Mouse (Mus musculus): ENCODE results near the gene Prune1. TPM values are rescaled to one million over a fixed set of nuclear protein-coding genes. Genes with fewer than 3 reads are reported as not detected.

The Prune1 gene
- polyA plus RNA-seq, 1 experiment from 2014 or later: 63.8 TPM

DNA sequence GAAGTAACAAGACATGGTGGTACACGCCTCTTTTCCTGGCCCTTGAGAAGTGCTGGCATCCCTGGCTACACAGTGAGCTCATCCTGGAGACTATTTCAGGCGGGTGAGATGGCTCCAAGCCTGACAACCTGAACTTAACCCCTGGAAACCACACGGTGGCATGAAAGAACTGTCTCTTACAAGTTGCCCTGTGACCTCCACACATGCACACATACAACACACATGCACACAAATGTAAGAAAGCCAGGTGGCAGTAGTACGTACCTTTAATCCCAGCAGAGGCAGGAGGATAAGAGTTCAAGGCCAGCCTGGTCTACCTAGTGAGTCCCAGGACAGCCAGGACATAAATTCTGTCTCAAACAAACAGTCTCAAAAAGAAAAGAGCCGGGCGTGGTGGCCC lies 42.9 kb downstream of the Prune1 start:
- no peaks in the 10 kb centered on the region for H3K9me3 ChIP-seq (ENCODE audit: control insufficient read depth, low read length)
- WGBS: 92% methylated on average over 6 of the region's 6 CpGs
- no peak for ATAC-seq (ENCODE audit: low FRiP score)

DNA sequence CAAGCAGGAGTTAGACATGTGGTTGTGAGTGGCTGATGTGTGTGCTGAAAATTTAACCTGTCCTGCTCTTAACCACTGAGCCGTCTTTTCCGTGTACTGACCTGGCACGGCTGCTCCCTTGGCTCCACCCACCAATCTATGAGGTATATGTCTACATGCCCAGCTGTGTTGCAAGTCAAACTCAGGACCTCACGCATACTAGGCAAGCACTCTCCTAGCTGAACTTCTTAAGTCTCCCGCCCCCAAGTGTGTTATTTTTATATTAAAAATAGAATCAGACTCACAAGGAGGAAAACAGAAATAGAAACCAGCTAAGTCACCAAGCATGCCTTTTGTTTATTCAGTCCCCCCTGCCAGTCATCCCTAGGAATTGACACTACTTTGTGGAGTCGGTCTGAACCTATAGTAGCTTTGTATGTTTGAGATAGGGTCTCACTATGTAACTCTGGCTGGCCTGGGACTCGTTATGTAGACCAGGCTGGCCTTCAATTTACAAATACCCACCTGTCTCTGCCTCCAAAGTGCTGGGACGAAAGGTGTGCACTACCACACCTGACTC lies 44.3 kb downstream of the Prune1 start:
- Histone ChIP-seq H3K9ac (no peak overlapping the region), H3K4me3 (replicated peaks; ENCODE audit: low read length) (no peak overlapping the region), H3K4me2 (replicated peaks) (no peak overlapping the region), H3K9me3 (ENCODE audit: control insufficient read depth, low read length) (no peaks in the 10 kb centered on the region), H3K27ac (no peak overlapping the region), H3K36me3 (replicated peaks; ENCODE audit: control insufficient read depth, insufficient read depth) (peaks cover 64% of the 10 kb centered on the region), H3K4me1 (replicated peaks; ENCODE audit: control insufficient read depth, insufficient read depth, low read length) (no peaks in the 10 kb centered on the region), H3K27me3 (ENCODE audit: control insufficient read depth, insufficient read depth, low read length) (no peaks in the 10 kb centered on the region)
- no peak for DNase-seq (ENCODE audit: low spot score)
- WGBS: 91% methylated on average over 8 of the region's 8 CpGs
- ATAC-seq (ENCODE audit: low FRiP score): no peak

More for the DNA sequence above, 42.9 kb downstream of the Prune1 start:
- Histone ChIP-seq H3K36me3 (replicated peaks; ENCODE audit: control insufficient read depth, insufficient read depth) (peaks cover 50% of the 10 kb centered on the region), H3K27ac (no peak overlapping the region), H3K9ac (no peak overlapping the region), H3K4me1 (replicated peaks; ENCODE audit: control insufficient read depth, insufficient read depth, low read length) (no peaks in the 10 kb centered on the region), H3K4me3 (replicated peaks; ENCODE audit: low read length) (no peak overlapping the region), H3K4me2 (replicated peaks) (no peak overlapping the region), H3K27me3 (ENCODE audit: control insufficient read depth, insufficient read depth, low read length) (no peaks in the 10 kb centered on the region)
- no peak for DNase-seq (ENCODE audit: low spot score)

DNA sequence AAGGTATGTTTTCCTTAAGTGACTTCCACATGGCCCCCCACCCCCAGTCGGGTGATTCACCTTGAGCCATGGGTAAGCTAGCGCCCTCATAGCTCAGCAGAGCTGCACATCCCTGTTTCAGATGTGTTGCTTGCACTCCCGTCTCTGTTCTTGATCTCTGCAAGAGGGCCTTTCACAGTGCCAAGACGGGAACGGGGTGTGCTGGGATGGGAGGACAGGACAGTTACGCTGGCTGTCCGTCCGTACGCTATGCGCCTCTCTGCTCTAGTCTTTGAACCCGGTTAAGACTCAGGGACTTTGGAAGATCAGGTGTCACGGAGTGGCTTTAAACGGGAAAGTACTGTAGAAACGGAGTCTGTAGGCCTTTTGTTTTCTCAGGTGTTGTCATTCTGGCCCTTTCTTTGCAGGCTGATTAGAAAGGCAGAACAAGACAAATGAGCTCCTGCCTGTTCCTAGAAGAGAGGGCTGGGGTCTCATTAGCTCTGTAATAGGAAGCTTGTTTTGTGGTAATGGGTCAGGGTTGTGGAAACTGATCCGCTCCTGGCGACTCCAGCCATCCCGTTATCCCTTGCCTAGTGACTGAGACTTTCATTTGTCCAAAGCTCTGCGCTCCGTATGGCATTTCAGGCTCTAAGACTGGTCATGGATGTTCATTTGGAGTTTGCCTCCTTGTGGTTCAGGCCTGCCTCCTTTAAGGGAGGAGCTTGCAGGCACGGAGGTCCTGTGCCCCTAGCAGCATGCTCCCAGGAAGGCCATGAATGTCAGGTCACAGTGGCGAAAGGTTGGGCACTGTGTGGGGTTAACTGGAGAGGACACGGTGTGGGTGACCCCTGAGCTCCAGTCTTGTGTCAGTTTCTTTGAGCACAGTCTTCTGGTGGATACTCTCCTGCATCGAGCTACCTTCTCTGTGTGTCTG lies 46.2 kb downstream of the Prune1 start:
- Histone ChIP-seq H3K27me3 (ENCODE audit: control insufficient read depth, insufficient read depth, low read length) (no peaks in the 10 kb centered on the region), H3K4me3 (replicated peaks; ENCODE audit: low read length) (no peak overlapping the region), H3K36me3 (replicated peaks; ENCODE audit: control insufficient read depth, insufficient read depth) (peaks cover 76% of the 10 kb centered on the region), H3K9ac (no peak overlapping the region), H3K4me1 (replicated peaks; ENCODE audit: control insufficient read depth, insufficient read depth, low read length) (peaks cover 14% of the 10 kb centered on the region), H3K4me2 (replicated peaks) (no peak overlapping the region), H3K9me3 (ENCODE audit: control insufficient read depth, low read length) (no peaks in the 10 kb centered on the region), H3K27ac (no peak overlapping the region)
- no peak for DNase-seq (ENCODE audit: low spot score)
- ATAC-seq (ENCODE audit: low FRiP score): no peak
- WGBS: 77% methylated on average over 23 of the region's 23 CpGs

DNA sequence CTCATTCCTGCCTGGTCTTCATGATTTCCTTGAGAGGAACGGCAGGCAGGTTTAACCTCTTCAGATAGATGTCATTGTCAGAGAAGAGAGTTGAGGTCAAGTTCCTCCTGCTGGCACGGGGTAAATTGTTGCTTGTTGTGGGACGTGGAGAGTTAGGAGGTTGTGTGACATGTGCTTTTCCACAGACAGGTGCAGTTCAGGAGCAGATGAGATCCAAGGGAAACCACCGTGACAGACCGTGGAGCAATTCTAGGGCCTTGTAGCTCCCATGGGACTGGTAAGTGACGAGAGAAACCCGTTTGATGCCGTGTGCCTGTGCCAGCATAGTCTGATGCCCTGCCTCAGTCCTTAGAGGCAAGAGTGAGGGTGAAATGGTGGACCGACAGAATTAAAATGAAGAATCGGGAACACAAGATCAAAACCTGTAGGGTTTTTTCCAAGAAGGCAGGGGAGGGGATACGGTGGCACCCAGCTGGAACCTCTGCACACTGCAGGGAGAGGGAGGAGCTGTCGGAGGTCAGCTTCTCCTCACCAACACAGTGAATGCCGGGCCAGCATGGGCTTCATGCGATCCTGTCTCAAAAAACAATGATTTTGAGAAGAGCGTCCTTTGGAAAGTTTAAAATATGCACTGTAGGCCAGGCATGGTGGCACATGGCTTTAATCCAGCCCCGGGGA lies 48.4 kb downstream of the Prune1 start:
- H3K4me1 ChIP-seq (replicated peaks; ENCODE audit: control insufficient read depth, insufficient read depth, low read length): peaks cover 22% of the 10 kb centered on the region
- no peak for DNase-seq (ENCODE audit: low spot score)
- no peaks in the 10 kb centered on the region for H3K27me3 ChIP-seq (ENCODE audit: control insufficient read depth, insufficient read depth, low read length)
- H3K4me3 ChIP-seq (replicated peaks; ENCODE audit: low read length): no peak overlapping the region
- 74% methylated on average over 16 of the region's 16 CpGs for WGBS
- no peak overlapping the region for H3K27ac ChIP-seq
- ATAC-seq (ENCODE audit: low FRiP score): no peak
- H3K9ac ChIP-seq: no peak overlapping the region
- H3K9me3 ChIP-seq (ENCODE audit: control insufficient read depth, low read length): no peaks in the 10 kb centered on the region
- H3K4me2 ChIP-seq (replicated peaks): no peak overlapping the region
- peaks cover 70% of the 10 kb centered on the region for H3K36me3 ChIP-seq (replicated peaks; ENCODE audit: control insufficient read depth, insufficient read depth)

DNA sequence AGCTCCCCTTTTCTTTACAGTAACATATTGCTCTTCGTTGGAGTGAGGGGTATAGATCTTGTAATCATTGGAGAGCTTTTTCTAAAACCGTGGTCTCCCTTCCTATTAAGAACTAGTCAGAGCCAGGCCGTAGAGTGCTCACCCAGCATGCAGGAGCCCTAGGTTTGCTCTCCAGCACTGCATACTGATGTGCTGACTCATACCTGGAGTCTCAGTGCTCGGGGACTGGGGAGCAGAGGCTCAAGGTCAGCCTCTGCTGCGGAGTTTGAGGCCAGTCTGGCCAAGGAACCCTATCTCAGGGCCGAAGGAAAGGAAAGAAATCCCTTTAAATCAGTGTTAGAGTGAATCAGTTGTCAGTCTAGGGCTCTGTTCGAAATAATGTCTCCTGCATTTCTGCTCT lies 49.1 kb downstream of the Prune1 start:
- no peak for DNase-seq (ENCODE audit: low spot score)
- H3K4me1 ChIP-seq (replicated peaks; ENCODE audit: control insufficient read depth, insufficient read depth, low read length): peaks cover 22% of the 10 kb centered on the region
- no peak for ATAC-seq (ENCODE audit: low FRiP score)
- no peaks in the 10 kb centered on the region for H3K27me3 ChIP-seq (ENCODE audit: control insufficient read depth, insufficient read depth, low read length)
- H3K9me3 ChIP-seq (ENCODE audit: control insufficient read depth, low read length): no peaks in the 10 kb centered on the region
- H3K9ac ChIP-seq: no peak overlapping the region
- WGBS: 91% methylated on average over 7 of the region's 7 CpGs
- no peak overlapping the region for H3K4me2 ChIP-seq (replicated peaks)
- peaks cover 64% of the 10 kb centered on the region for H3K36me3 ChIP-seq (replicated peaks; ENCODE audit: control insufficient read depth, insufficient read depth)
- no peak overlapping the region for H3K4me3 ChIP-seq (replicated peaks; ENCODE audit: low read length)
- no peak overlapping the region for H3K27ac ChIP-seq

DNA sequence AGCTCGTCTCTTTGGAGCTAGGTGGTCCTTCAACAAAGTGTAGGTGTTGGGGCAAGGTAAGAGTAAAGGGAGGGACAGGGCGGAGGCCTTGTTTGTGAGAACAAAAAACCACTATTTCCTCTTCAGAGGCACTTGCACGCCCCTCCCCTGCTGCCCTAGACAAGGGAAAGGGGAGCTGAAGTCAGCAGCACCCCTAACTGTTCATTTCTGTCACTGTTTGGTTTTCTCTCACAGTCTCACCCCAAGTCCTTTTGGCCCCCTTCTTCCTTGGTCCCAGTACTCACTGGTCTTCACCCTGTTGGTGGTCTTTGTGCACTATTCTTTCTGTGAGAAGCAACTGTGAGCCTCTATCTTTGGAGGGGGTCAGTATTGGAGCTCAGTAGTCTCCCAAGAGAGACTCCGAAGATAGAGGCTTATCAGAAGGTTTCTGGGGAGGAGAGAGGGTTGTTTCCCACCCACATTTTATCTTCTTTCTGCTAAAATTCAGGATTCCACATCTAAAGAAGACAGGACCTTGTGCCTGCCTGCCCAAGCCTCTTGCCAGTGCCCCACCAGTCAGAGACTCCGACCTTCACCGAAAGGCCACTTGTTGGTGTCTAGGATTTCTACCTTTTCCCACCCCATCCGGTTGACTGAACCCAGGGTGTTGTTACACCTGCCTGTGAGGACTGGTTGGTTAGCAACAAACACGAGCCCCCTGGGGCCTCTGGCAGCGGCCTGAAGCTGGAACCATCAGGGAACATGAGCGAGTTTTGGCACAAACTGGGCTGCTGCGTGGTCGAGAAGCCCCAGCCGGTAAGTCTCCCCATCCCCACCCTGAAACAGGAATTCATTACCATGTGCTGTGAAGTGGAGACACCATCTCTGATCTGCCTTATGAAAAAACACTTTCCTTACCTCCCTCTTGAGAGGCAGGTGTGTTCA lies 50.3 kb downstream of the Prune1 start, which contains the start of gene Mllt11:
TSS of gene Mllt11 (minus strand) at position 874 of the 924 bp plus-strand sequence.
- no peak for DNase-seq (ENCODE audit: low spot score)
- Histone ChIP-seq H3K27me3 (ENCODE audit: control insufficient read depth, insufficient read depth, low read length) (no peaks in the 10 kb centered on the region), H3K4me2 (replicated peaks) (peak within 1 kb of the TSS; percentile 70), H3K36me3 (replicated peaks; ENCODE audit: control insufficient read depth, insufficient read depth) (peaks cover 52% of the 10 kb centered on the region), H3K4me3 (replicated peaks; ENCODE audit: low read length) (peak within 1 kb of the TSS; percentile 67), H3K4me1 (replicated peaks; ENCODE audit: control insufficient read depth, insufficient read depth, low read length) (peaks cover 27% of the 10 kb centered on the region), H3K9ac (peak within 1 kb of the TSS; percentile 86), H3K27ac (peak within 1 kb of the TSS; percentile 98), H3K9me3 (ENCODE audit: control insufficient read depth, low read length) (no peaks in the 10 kb centered on the region)
- ATAC-seq (ENCODE audit: low FRiP score): no peak
- 72% methylated on average over 13 of the region's 13 CpGs for WGBS

DNA sequence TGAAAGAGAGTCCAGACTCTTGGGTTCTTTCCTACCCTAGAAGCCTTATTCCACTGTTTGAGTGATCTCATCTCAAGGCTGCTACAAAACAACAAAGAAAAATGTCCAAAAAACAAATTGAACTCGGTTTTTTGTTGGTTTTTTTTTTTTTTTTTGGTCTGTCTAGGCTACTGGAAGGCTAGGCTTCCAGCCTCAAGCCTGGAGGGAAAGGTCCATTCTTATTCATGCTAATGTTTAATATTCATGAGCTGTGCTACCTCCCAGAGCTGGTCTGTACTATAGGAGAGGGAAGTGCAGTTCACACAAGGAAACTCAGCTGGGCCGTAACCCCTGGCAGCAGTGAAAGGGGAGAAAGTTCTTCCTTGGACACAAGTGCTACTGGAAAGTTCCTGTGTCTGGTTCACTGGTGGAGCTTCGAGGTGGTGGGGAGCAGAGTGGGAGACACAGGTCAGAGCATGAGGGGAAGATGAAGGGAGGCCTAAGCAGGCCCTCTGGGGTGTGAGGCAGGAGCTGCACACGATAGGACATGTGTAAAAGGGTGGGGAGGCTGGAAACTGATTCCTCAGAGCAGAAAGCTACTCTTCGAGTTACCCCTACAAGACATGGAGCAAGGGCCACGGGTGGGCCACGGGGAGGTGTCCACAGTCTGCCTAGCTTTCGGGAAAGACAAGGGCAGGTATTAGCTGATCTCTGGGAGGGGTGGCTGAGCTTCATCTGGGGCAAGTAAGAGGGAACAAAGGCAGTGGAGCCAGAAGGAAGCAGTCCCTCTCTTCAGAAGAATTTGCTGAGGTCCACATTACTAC lies 51.2 kb downstream of the Prune1 start:
- Histone ChIP-seq H3K36me3 (replicated peaks; ENCODE audit: control insufficient read depth, insufficient read depth) (peaks cover 48% of the 10 kb centered on the region), H3K27ac (peak overlapping the region; percentile 98), H3K4me2 (replicated peaks) (peak overlapping the region; percentile 70), H3K9me3 (ENCODE audit: control insufficient read depth, low read length) (no peaks in the 10 kb centered on the region), H3K4me3 (replicated peaks; ENCODE audit: low read length) (peak overlapping the region; percentile 67), H3K9ac (peak overlapping the region; percentile 86), H3K4me1 (replicated peaks; ENCODE audit: control insufficient read depth, insufficient read depth, low read length) (peaks cover 36% of the 10 kb centered on the region), H3K27me3 (ENCODE audit: control insufficient read depth, insufficient read depth, low read length) (no peaks in the 10 kb centered on the region)
- 34% methylated on average over 8 of the region's 8 CpGs for WGBS
- DNase-seq (ENCODE audit: low spot score) (peak; percentile 32), ATAC-seq (ENCODE audit: low FRiP score) (peak; percentile 29; the same call in 1 of the 2 replicates)

DNA sequence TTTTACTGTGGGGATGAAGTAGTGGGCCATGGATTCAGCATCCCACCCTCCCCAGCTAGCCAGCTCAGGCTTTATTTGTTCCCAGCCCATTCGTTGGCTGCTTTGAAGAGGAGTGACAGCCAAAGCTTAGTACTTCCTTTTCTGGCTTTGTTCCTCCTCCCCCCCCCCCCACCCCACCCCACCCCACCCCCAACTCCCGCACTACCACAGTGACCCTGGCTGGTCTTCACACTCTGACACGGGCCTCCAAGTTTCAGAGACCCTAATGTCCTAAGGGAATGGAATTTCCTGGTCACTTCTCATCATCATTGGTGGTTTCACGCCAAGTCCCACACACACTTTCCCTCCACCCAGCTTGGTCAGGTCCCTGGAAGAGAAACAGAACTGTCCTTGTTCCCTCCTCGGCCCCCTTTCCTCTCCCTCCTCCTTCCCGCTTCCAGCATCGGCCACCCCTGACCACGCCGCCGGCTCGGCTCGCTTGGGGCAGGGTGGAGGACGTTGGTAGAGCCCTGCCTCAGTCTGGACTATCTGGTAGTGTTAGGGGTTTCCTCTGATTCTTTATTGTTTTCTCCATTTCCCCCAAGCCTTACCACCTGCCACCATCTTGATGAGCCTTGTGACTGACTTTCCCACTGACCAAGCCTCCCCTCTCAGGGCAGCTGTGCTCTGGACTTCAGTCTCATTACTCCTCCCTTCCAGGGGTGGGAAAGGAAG lies 51.9 kb downstream of the Prune1 start:
- H3K4me1 ChIP-seq (replicated peaks; ENCODE audit: control insufficient read depth, insufficient read depth, low read length): peaks cover 42% of the 10 kb centered on the region
- peak overlapping the region; percentile 98 for H3K27ac ChIP-seq
- peaks cover 48% of the 10 kb centered on the region for H3K36me3 ChIP-seq (replicated peaks; ENCODE audit: control insufficient read depth, insufficient read depth)
- 0% methylated on average over 13 of the region's 13 CpGs for WGBS
- no peaks in the 10 kb centered on the region for H3K9me3 ChIP-seq (ENCODE audit: control insufficient read depth, low read length)
- no peaks in the 10 kb centered on the region for H3K27me3 ChIP-seq (ENCODE audit: control insufficient read depth, insufficient read depth, low read length)
- ATAC-seq (ENCODE audit: low FRiP score): no peak
- peak overlapping the region; percentile 86 for H3K9ac ChIP-seq
- peak overlapping the region; percentile 70 for H3K4me2 ChIP-seq (replicated peaks)
- peak; percentile 31 for DNase-seq (ENCODE audit: low spot score)
- peak overlapping the region; percentile 67 for H3K4me3 ChIP-seq (replicated peaks; ENCODE audit: low read length)

Measured in hindbrain, embryonic 14.5 days (tissue).